Mouse (Mus musculus) liver, adult 2 months (tissue): ENCODE data around the gene Irak3. TPM values are rescaled to one million over a fixed set of nuclear protein-coding genes. Genes with fewer than 3 reads are reported as not detected.
"Not testable (repeated sequence)": the region's sequence is repeated elsewhere in the genome, so short reads cannot be mapped to it uniquely, and the experiment has no call there.

Source experiments
- DNase-seq: peaks from one replicate; pipeline ENCODE4 v3.0.0-alpha.2; 2011; ENCODE audit warnings: low read depth, low spot score; ENCODE audit errors: extremely low read depth
- H3K27ac ChIP-seq: fragments of 200-500 bp; replicated peaks from 2 replicates; pipeline ENCODE4 v1.5.1; 2012; ENCODE audit warnings: low read depth, mild to moderate bottlenecking, control low read depth, inconsistent platforms, low read length; ENCODE audit not compliant: insufficient read depth
- H3K27me3 ChIP-seq: fragments of 200-500 bp; 2 replicates; pipeline ENCODE4 v1.6.1; 2012; ENCODE audit warnings: mild to moderate bottlenecking, moderate library complexity, low read length, inconsistent platforms; ENCODE audit not compliant: control insufficient read depth, insufficient read depth
- H3K36me3 ChIP-seq: fragments of 200-500 bp; 2 replicates; pipeline ENCODE4 v1.6.1; 2012; ENCODE audit warnings: low read length, inconsistent platforms; ENCODE audit not compliant: control insufficient read depth, insufficient read depth
- H3K4me1 ChIP-seq: fragments of 200-500 bp; 2 replicates; pipeline ENCODE4 v1.6.1; 2011; ENCODE audit warnings: low read length; ENCODE audit not compliant: control insufficient read depth, insufficient read depth
- H3K4me3 ChIP-seq: fragments of 200-500 bp; 2 replicates; pipeline ENCODE4 v1.5.1; 2011; ENCODE audit warnings: low read depth, mild to moderate bottlenecking, control low read depth, low read length, moderate library complexity; ENCODE audit not compliant: insufficient read depth
- H3K79me2 ChIP-seq: fragments of 200-500 bp; 2 replicates; pipeline ENCODE4 v1.6.1; 2012; ENCODE audit warnings: inconsistent platforms, mild to moderate bottlenecking, low read length, moderate library complexity; ENCODE audit not compliant: control insufficient read depth, insufficient read depth
- H3K9ac ChIP-seq: fragments of 200-500 bp; 2 replicates; pipeline ENCODE4 v1.6.1; 2012; ENCODE audit warnings: low read depth, mild to moderate bottlenecking, control low read depth, inconsistent platforms, low read length
- CTCF ChIP-seq: fragments of 200-500 bp; IDR thresholded peaks from 2 replicates; pipeline ENCODE4 v1.5.1; 2011; ENCODE audit warnings: low read depth, low read length, control low read depth
- POLR2A ChIP-seq: fragments of 200-500 bp; IDR thresholded peaks from 2 replicates; pipeline ENCODE4 v1.6.1; 2011; ENCODE audit warnings: low read length, control low read depth; ENCODE audit not compliant: insufficient read depth; ENCODE audit errors: extremely low read depth
- WGBS: fragments of 180-500 bp; shearing (Covaris S2); methylation state at CpG from one replicate; pipeline ENCODE4 v1.1.7; 2018; 5-methylcytosine and 5-hydroxymethylcytosine counted together
- polyA plus RNA-seq: library from polyadenylated mRNA; depleted of rRNA; stranded (reverse); fragments of >200 nt; gene quantifications from 2 replicates; pipeline ENCODE4 v1.2.3, GENCODE M21; 2012
- total RNA-seq: library from RNA; depleted of rRNA; stranded (reverse); fragments of >200 nt; gene quantifications from 2 replicates; pipeline ENCODE4 v1.2.3, GENCODE M21; 2014

Gene Irak3
- total and polyA plus RNA-seq, 2 experiments: 0.49 to 1.1 TPM

DNA sequence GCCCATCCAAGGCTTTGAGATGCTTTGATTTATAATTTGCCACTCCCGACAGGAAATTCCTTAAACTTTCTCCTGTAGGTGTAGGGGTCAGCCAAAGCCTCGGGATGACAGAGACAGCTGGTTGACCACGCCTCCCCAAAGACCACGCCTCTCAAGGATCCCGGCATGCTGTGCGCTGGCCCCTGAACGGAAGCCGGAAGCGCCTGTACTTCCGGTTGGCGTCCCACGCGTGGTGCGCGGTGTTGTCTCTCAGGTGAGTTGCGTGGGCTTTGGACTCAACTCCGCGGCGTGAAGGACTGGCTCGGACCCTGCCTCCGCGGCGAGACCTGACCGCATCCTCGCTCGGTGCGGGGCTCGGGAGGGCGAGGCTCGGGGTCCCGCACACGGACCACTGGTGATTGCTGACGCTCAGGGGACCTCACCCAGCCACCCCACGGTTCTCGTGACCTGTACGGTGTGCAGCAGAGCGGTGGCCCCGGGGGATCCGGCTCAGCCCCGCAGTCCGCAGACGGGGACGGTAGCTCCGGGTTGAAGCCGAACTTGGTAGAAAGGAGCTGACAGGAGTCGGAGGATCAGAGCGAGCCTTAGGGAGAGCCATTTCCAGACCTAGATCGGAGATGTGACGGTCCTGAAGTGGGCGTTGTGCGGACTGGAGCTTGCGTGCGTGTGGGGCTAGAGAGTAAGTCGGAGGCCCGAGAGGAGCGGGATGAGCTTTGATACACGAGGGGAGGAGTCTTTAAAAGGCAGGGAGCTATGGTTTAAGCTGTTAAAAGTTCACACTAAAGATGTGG, 25.1 kb upstream of the Irak3 start, which contains the start of gene Llph:
TSS of gene Llph (plus strand) at position 200 of the 791 bp plus-strand sequence.
- Histone ChIP-seq H3K27ac (peak within 1 kb of the TSS; percentile 64), H3K36me3 (peaks cover 23% of the 10 kb centered on the region), H3K9ac (peak within 1 kb of the TSS; percentile 88), H3K4me3 (peak within 1 kb of the TSS; percentile 88), H3K4me1 (peaks cover 2% of the 10 kb centered on the region; the same call in 1 of the 2 replicates), H3K79me2 (peaks cover 11% of the 10 kb centered on the region; the same call in 1 of the 2 replicates), H3K27me3 (no peaks in the 10 kb centered on the region)
- WGBS: under 1% methylated on average over 57 of the region's 57 CpGs
- TF ChIP-seq CTCF: no peak
- TF ChIP-seq POLR2A: peak; percentile 65; the same call in 1 of the 2 replicates
- peak; percentile 75 for DNase-seq

DNA sequence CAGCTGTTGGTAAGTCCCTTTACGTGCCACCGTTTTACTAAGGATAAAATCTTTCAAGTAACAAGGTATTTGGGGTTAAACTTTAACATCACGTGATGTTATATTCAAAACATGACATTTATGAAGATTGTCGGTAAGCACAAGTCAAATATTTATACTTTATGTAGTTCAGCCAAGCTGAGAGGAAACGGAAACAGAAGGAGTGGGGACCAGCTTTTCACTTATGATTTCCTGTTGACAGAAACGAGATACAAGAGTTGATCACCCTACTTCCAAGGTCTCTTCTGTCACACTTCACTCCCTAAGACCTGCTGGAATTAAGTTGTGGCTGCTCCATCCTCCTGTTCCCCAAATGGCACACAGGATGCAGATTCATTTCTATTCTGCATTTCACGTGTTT, 18.8 kb upstream of the Irak3 start:
- 68% methylated on average over 7 of the region's 7 CpGs for WGBS
- Histone ChIP-seq H3K4me1 (no peaks in the 10 kb centered on the region), H3K27ac (no peak overlapping the region; the same call in 1 of the 2 replicates), H3K36me3 (peaks cover 28% of the 10 kb centered on the region), H3K4me3 (no peak overlapping the region), H3K27me3 (no peaks in the 10 kb centered on the region), H3K9ac (no peak overlapping the region), H3K79me2 (no peaks in the 10 kb centered on the region)
- no peak for DNase-seq
- TF ChIP-seq POLR2A (no peak), CTCF (no peak)

DNA sequence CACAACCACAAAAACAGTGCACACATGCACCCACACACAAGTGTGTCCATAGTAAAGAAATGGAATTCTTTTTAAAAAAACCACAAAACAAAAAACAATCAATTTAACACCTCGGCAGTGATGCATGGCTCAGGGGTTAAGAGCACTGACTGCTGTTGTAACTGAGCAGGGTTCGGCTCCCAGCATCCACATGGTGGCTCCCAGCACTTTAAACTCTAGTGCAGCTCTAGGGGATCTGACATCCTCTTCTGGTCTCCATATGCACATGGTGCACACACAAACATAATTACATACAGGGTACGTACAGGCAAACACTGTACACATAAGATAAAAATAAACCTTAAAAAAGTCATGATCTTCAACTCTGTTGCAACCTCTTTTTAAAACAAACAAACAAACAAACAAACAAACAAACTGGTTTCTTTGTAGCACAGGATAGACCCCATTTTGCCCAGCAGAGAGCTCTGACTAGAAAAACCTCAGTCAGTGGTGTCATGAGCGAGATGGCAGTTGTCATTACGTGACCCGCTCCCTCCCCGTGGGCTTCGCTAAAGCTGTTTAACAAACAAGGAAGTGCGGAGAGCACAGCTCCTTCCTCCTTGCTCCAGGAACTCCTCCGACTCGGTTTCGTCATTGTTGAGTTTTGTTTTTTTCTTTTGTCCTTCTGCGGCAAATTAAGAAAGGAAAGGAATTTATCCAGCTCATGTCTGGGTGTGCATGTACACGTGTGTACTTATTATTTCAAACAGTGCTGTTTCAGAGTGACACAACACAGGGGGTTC, 17.8 kb upstream of the Irak3 start:
- TF ChIP-seq CTCF (no peak), POLR2A (no peak)
- DNase-seq: peak; percentile 29
- Histone ChIP-seq H3K27me3 (no peaks in the 10 kb centered on the region), H3K36me3 (peaks cover 32% of the 10 kb centered on the region), H3K9ac (no peak overlapping the region), H3K79me2 (no peaks in the 10 kb centered on the region), H3K4me3 (no peak overlapping the region), H3K4me1 (no peaks in the 10 kb centered on the region), H3K27ac (no peak overlapping the region)
- WGBS: 67% methylated on average over 14 of the region's 14 CpGs

DNA sequence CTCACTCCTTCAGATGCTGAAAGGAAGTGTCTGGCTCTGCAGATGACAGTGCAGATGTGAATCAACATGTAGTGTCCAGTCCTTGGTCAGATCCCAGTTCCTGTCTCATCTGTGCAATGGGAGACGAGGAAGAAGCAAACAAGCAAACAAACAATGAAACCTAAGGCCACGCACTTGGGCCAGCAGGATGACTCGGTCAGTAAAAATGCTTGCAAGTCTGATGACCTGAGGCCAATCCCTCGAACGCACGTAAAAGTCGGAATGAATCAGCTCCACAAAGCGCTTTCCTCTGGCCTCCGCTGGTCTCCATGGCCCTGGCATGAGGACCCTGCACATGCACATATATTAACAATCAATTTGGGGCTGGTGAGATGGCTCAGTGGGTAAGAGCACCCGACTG, 17.1 kb upstream of the Irak3 start:
- 93% methylated on average over 10 of the region's 10 CpGs for WGBS

DNA sequence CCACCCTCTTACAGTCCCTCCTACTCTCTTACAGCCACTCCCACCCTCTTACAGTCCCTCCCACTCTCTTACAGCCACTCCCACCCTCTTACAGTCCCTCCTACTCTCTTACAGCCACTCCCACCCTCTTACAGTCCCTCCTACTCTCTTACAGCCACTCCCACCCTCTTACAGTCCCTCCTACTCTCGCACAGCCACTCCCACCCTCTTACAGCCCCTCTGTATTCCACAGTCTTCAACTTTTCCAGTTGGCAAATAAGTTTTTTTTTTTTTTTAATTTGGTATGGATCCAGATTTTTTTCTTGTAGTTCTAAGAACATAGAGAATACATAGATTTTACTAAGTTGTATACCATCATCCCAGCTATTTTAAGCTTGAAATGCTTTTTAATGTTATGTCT, 15.2 kb upstream of the Irak3 start:
- H3K79me2 ChIP-seq, DNase-seq, H3K4me3 ChIP-seq, H3K27me3 ChIP-seq, H3K9ac ChIP-seq, H3K4me1 ChIP-seq, H3K27ac ChIP-seq: not testable (repeated sequence)
- 95% methylated on average over 1 of the region's 1 CpGs for WGBS
- peaks cover 28% of the 10 kb centered on the region for H3K36me3 ChIP-seq

More for the DNA sequence above, 17.1 kb upstream of the Irak3 start:
- Histone ChIP-seq H3K27ac (no peak overlapping the region), H3K36me3 (peaks cover 30% of the 10 kb centered on the region), H3K27me3 (no peaks in the 10 kb centered on the region), H3K4me1 (no peaks in the 10 kb centered on the region), H3K4me3 (no peak overlapping the region), H3K79me2 (no peaks in the 10 kb centered on the region), H3K9ac (no peak overlapping the region)
- no peak for DNase-seq
- TF ChIP-seq CTCF (no peak), POLR2A (no peak)

DNA sequence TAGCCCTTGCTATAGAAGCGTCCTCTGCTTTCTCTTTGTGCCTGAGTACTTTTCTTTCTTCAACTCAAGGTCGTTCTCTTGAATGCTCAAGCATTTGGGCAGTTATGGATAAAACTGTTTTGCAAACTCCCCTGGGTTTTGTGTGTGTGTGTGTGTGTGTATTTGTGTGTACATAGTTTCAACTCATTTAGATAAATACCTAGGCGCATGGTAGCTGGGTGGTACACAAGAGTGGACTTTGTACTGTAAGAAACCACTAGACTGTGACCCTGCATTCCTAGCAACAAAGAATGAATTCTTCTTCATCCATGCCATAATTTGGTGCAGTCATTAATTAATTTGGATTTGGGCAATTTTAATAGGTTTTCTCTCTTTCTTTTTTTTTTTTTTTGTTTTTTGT, 8.2 kb upstream of the Irak3 start:
- H3K27me3 ChIP-seq: no peaks in the 10 kb centered on the region
- H3K9ac ChIP-seq: no peak overlapping the region
- H3K4me3 ChIP-seq: no peak overlapping the region
- peaks cover 5% of the 10 kb centered on the region for H3K4me1 ChIP-seq
- 79% methylated on average over 3 of the region's 3 CpGs for WGBS
- no peak for DNase-seq
- no peak overlapping the region for H3K27ac ChIP-seq
- H3K36me3 ChIP-seq: no peaks in the 10 kb centered on the region
- H3K79me2 ChIP-seq: peaks cover 16% of the 10 kb centered on the region; the same call in 1 of the 2 replicates
- no peak for TF ChIP-seq CTCF
- no peak for TF ChIP-seq POLR2A
